Mouse (Mus musculus) yolk sac, embryonic 10.5 days (tissue): ENCODE results near the gene Arhgap28.

Experiments
- DNase-seq: peaks from one replicate; pipeline ENCODE4 v3.0.0-alpha.2; 2017; ENCODE audit warnings: low spot score

Arhgap28 gene

GRCm38 (mm10) chr17:67935556-67935955, 68.4 kb downstream of the Arhgap28 start:
- no peak for DNase-seq

- no peak for DNase-seq
Observed at GRCm38 (mm10) chr17:67931396-67931795, 72.5 kb downstream of the Arhgap28 start.

- DNase-seq = no peak
Observed at GRCm38 (mm10) chr17:67930957-67931356, 73.0 kb downstream of the Arhgap28 start.

GRCm38 (mm10) chr17:67930467-67930866, 73.5 kb downstream of the Arhgap28 start:
- no peak for DNase-seq

GRCm38 (mm10) chr17:67928280-67928679, 75.6 kb downstream of the Arhgap28 start:
- no peak for DNase-seq

GRCm38 (mm10) chr17:67927864-67928263, 76.1 kb downstream of the Arhgap28 start:
- no peak for DNase-seq

GRCm38 (mm10) chr17:67919959-67920358, 84.0 kb downstream of the Arhgap28 start:
- no peak for DNase-seq

- DNase-seq = no peak
Observed at GRCm38 (mm10) chr17:67918201-67918600, 85.7 kb downstream of the Arhgap28 start.

- DNase-seq = no peak
Observed at GRCm38 (mm10) chr17:67916901-67917300, 87.0 kb downstream of the Arhgap28 start.

GRCm38 (mm10) chr17:67912640-67913039, 91.3 kb downstream of the Arhgap28 start:
- DNase-seq = peak; percentile 41

GRCm38 (mm10) chr17:67912051-67912450, 91.9 kb downstream of the Arhgap28 start:
- DNase-seq = no peak

GRCm38 (mm10) chr17:67908537-67908936, 95.4 kb downstream of the Arhgap28 start:
- no peak for DNase-seq

GRCm38 (mm10) chr17:67908137-67908536, 95.8 kb downstream of the Arhgap28 start:
- DNase-seq = no peak

- DNase-seq = no peak
Observed at GRCm38 (mm10) chr17:67907532-67908054, 96.3 kb downstream of the Arhgap28 start.

- no peak for DNase-seq
Observed at GRCm38 (mm10) chr17:67906236-67906635, 97.7 kb downstream of the Arhgap28 start.

GRCm38 (mm10) chr17:67904315-67904944, 99.5 kb downstream of the Arhgap28 start:
- DNase-seq = no peak

- no peak for DNase-seq
Observed at GRCm38 (mm10) chr17:67902847-67903246, 101.1 kb downstream of the Arhgap28 start.

GRCm38 (mm10) chr17:67901161-67901560, 102.8 kb downstream of the Arhgap28 start:
- DNase-seq = no peak

GRCm38 (mm10) chr17:67899376-67899775, 104.5 kb downstream of the Arhgap28 start:
- DNase-seq = no peak

- no peak for DNase-seq
Observed at GRCm38 (mm10) chr17:67896413-67896812, 107.5 kb downstream of the Arhgap28 start.

GRCm38 (mm10) chr17:67889481-67890325, 114.2 kb downstream of the Arhgap28 start:
- no peak for DNase-seq

GRCm38 (mm10) chr17:67888081-67888480, 115.8 kb downstream of the Arhgap28 start:
- no peak for DNase-seq

- DNase-seq = no peak
Observed at GRCm38 (mm10) chr17:67886326-67886725, 117.6 kb downstream of the Arhgap28 start.
